Mouse (Mus musculus) cerebellum, postnatal 14 days (tissue): ENCODE data around the gene St8sia6.
"Not testable (repeated sequence)": the region's sequence is repeated elsewhere in the genome, so short reads cannot be mapped to it uniquely, and the experiment has no call there.

ENCODE experiments used
- DNase-seq, 2 experiments: peaks; one replicate each; pipeline ENCODE4 v3.0.0; 2021; ENCODE audit warnings: mixed read lengths in 2 of 2

Gene St8sia6

GRCm38 (mm10) chr2:13757412-13757811, 36.5 kb downstream of the St8sia6 start:
- DNase-seq = no peak

- no peak for DNase-seq
These were observed 38.1 kb downstream of the St8sia6 start for GRCm38 (mm10) chr2:13755733-13756132.

GRCm38 (mm10) chr2:13751691-13752090, 42.2 kb downstream of the St8sia6 start:
- no peak for DNase-seq

GRCm38 (mm10) chr2:13750777-13751176, 43.1 kb downstream of the St8sia6 start:
- no peak for DNase-seq

- no peak for DNase-seq
These were observed 43.8 kb downstream of the St8sia6 start for GRCm38 (mm10) chr2:13750089-13750488.

GRCm38 (mm10) chr2:13749176-13749575, 44.7 kb downstream of the St8sia6 start:
- no peak for DNase-seq

GRCm38 (mm10) chr2:13747576-13747975, 46.3 kb downstream of the St8sia6 start:
- DNase-seq = no peak

- no peak for DNase-seq
These were observed 47.8 kb downstream of the St8sia6 start for GRCm38 (mm10) chr2:13746023-13746422.

GRCm38 (mm10) chr2:13738704-13739103, 55.2 kb downstream of the St8sia6 start:
- no peak for DNase-seq

- no peak for DNase-seq
These were observed 66.0 kb downstream of the St8sia6 start for GRCm38 (mm10) chr2:13727901-13728300.

- DNase-seq = no peak
These were observed 68.3 kb downstream of the St8sia6 start for GRCm38 (mm10) chr2:13725592-13725991.

GRCm38 (mm10) chr2:13722241-13722640, 71.6 kb downstream of the St8sia6 start:
- no peak for DNase-seq

- no peak for DNase-seq
These were observed 75.2 kb downstream of the St8sia6 start for GRCm38 (mm10) chr2:13718628-13719185.

- no peak for DNase-seq
These were observed 85.1 kb downstream of the St8sia6 start for GRCm38 (mm10) chr2:13708785-13709184.

- DNase-seq = no peak
These were observed 96.3 kb downstream of the St8sia6 start for GRCm38 (mm10) chr2:13697514-13697913.

- no peak for DNase-seq
These were observed 99.4 kb downstream of the St8sia6 start for GRCm38 (mm10) chr2:13694417-13694816.

- DNase-seq = no peak
These were observed 109.5 kb downstream of the St8sia6 start for GRCm38 (mm10) chr2:13684380-13684779.

- no peak for DNase-seq
These were observed 110.7 kb downstream of the St8sia6 start for GRCm38 (mm10) chr2:13683205-13683570.

- peak; percentile 67 to 71 for DNase-seq
These were observed 111.2 kb downstream of the St8sia6 start for GRCm38 (mm10) chr2:13682488-13683204.

GRCm38 (mm10) chr2:13672946-13673345, 120.9 kb downstream of the St8sia6 start:
- peak; percentile 10 to 33 for DNase-seq

GRCm38 (mm10) chr2:13672426-13672825, 121.4 kb downstream of the St8sia6 start:
- DNase-seq = no peak

GRCm38 (mm10) chr2:13634866-13635265, 159.0 kb downstream of the St8sia6 start:
- no peak for DNase-seq

GRCm38 (mm10) chr2:13630136-13630832, 163.6 kb downstream of the St8sia6 start:
- no peak for DNase-seq

- DNase-seq = not testable (repeated sequence)
These were observed 190.2 kb downstream of the St8sia6 start for GRCm38 (mm10) chr2:13603636-13604035.
